Mouse (Mus musculus) bone marrow macrophage, adult 2 months (primary cell): ENCODE measurements at regions not wholly inside any gene's neighbourhood (a gene's known extent, or its start where the extent isn't known, plus 50 kb on each side); places are given as distances from the start of the nearest gene placed in this dataset.

Experiments
- H3K27ac ChIP-seq: 2 replicates; pipeline ENCODE4 v1.5.1; 2012; ENCODE audit warnings: low read depth, low read length; ENCODE audit not compliant: insufficient read depth
- H3K4me1 ChIP-seq: 2 replicates; pipeline ENCODE4 v1.6.1; 2012; ENCODE audit warnings: low read length; ENCODE audit not compliant: control insufficient read depth, insufficient read depth
- H3K4me3 ChIP-seq: 2 replicates; pipeline ENCODE4 v1.5.1; 2012; ENCODE audit warnings: mild to moderate bottlenecking, low read length, moderate library complexity; ENCODE audit not compliant: insufficient read depth
- CTCF ChIP-seq: IDR thresholded peaks from 2 replicates; pipeline ENCODE4 v1.5.1; 2012; ENCODE audit warnings: low read depth, mild to moderate bottlenecking, low read length, moderate library complexity
- POLR2A ChIP-seq: IDR thresholded peaks from 2 replicates; pipeline ENCODE4 v1.6.1; 2012; ENCODE audit warnings: mild to moderate bottlenecking, low read depth, low read length, borderline replicate concordance

GRCm38 (mm10) chr14:105841888-105842287, 54.7 kb downstream of the Spry2 start:
- Histone ChIP-seq H3K4me1 (peaks cover 9% of the 10 kb centered on the region), H3K4me3 (no peak overlapping the region), H3K27ac (no peak overlapping the region)
- no peak for TF ChIP-seq CTCF
- TF ChIP-seq POLR2A, result no peak

- Histone ChIP-seq H3K4me1 (peaks cover 7% of the 10 kb centered on the region), H3K27ac (no peak overlapping the region), H3K4me3 (no peak overlapping the region)
- TF ChIP-seq CTCF (no peak), POLR2A (no peak)
Observed at GRCm38 (mm10) chr14:105837533-105837932, 59.1 kb downstream of the Spry2 start.

- Histone ChIP-seq H3K27ac (no peak overlapping the region), H3K4me1 (no peaks in the 10 kb centered on the region), H3K4me3 (no peak overlapping the region)
- no peak for TF ChIP-seq CTCF
- no peak for TF ChIP-seq POLR2A
Observed at GRCm38 (mm10) chr14:105830701-105831100, 65.9 kb downstream of the Spry2 start.

GRCm38 (mm10) chr14:105830301-105830700, 66.3 kb downstream of the Spry2 start:
- no peak overlapping the region for H3K27ac ChIP-seq
- H3K4me3 ChIP-seq, result no peak overlapping the region
- H3K4me1 ChIP-seq, result no peaks in the 10 kb centered on the region
- TF ChIP-seq POLR2A (no peak), CTCF (no peak)

GRCm38 (mm10) chr14:105823129-105823528, 73.5 kb downstream of the Spry2 start:
- Histone ChIP-seq H3K4me1 (no peaks in the 10 kb centered on the region), H3K4me3 (no peak overlapping the region), H3K27ac (no peak overlapping the region)
- TF ChIP-seq CTCF, result no peak
- no peak for TF ChIP-seq POLR2A

GRCm38 (mm10) chr14:105822653-105823052, 74.0 kb downstream of the Spry2 start:
- no peak overlapping the region for H3K4me3 ChIP-seq
- TF ChIP-seq POLR2A (no peak), CTCF (no peak)
- H3K27ac ChIP-seq, result no peak overlapping the region
- H3K4me1 ChIP-seq, result no peaks in the 10 kb centered on the region

GRCm38 (mm10) chr14:105819534-105819933, 77.1 kb downstream of the Spry2 start:
- no peak for TF ChIP-seq POLR2A
- peaks cover 6% of the 10 kb centered on the region; the same call in 1 of the 2 replicates for H3K4me1 ChIP-seq
- no peak overlapping the region for H3K27ac ChIP-seq
- no peak overlapping the region for H3K4me3 ChIP-seq

- no peak overlapping the region for H3K4me3 ChIP-seq
- H3K4me1 ChIP-seq, result peaks cover 9% of the 10 kb centered on the region
- TF ChIP-seq CTCF (no peak), POLR2A (no peak)
- H3K27ac ChIP-seq, result no peak overlapping the region
Observed at GRCm38 (mm10) chr14:105818841-105819240, 77.8 kb downstream of the Spry2 start.

- no peak for TF ChIP-seq CTCF
- TF ChIP-seq POLR2A, result no peak
- Histone ChIP-seq H3K27ac (no peak overlapping the region), H3K4me1 (peaks cover 13% of the 10 kb centered on the region), H3K4me3 (no peak overlapping the region)
Observed at GRCm38 (mm10) chr14:105817481-105817880, 79.1 kb downstream of the Spry2 start.

- H3K27ac ChIP-seq, result no peak overlapping the region
- TF ChIP-seq POLR2A (no peak), CTCF (no peak)
- H3K4me3 ChIP-seq, result peak overlapping the region; percentile 39; the same call in 1 of the 2 replicates
- H3K4me1 ChIP-seq, result peaks cover 13% of the 10 kb centered on the region
Observed at GRCm38 (mm10) chr14:105815827-105816226, 80.8 kb downstream of the Spry2 start.

- TF ChIP-seq CTCF, result no peak
- TF ChIP-seq POLR2A, result no peak
- H3K4me3 ChIP-seq, result peak overlapping the region; percentile 39
- peaks cover 13% of the 10 kb centered on the region for H3K4me1 ChIP-seq
- H3K27ac ChIP-seq, result peak overlapping the region; percentile 17; the same call in 1 of the 2 replicates
Observed at GRCm38 (mm10) chr14:105815281-105815680, 81.3 kb downstream of the Spry2 start.

- H3K4me3 ChIP-seq, result no peak overlapping the region
- peaks cover 13% of the 10 kb centered on the region for H3K4me1 ChIP-seq
- TF ChIP-seq POLR2A (no peak), CTCF (no peak)
- peak overlapping the region; percentile 34 for H3K27ac ChIP-seq
Observed at GRCm38 (mm10) chr14:105813661-105814060, 83.0 kb downstream of the Spry2 start.
